Mouse (Mus musculus) E14TG2a.4 (cell line): Measurements from ENCODE around the gene Fam72a.

ENCODE experiments used
- CTCF ChIP-seq: conservative IDR thresholded peaks from 2 replicates; pipeline ENCODE4 v1.5.1; 2014; ENCODE audit warnings: low read length
- NANOG ChIP-seq: IDR thresholded peaks from 2 replicates; pipeline ENCODE4 v1.6.1; 2014; ENCODE audit warnings: borderline replicate concordance, low read length, mixed read lengths
- POU5F1 ChIP-seq: IDR thresholded peaks from 2 replicates; pipeline ENCODE4 v1.6.1; 2014; ENCODE audit warnings: low read length, borderline replicate concordance

GRCm38 (mm10) chr1:131578943-131579680 lies 51.4 kb downstream of the Fam72a start:
- TF ChIP-seq CTCF = no peak
- no peak for TF ChIP-seq POU5F1
- TF ChIP-seq NANOG = no peak
